In genomic region chr1:76955031-76955430, GRCm38 (mm10) we compare ENCODE assay signal across 14 mouse cellular contexts.
DNase-seq lines count a peak whose midpoint lies in the region.
"Had no signal": no experiment of that assay in that cellular context is flagged by ENCODE, and none has a peak within 500 bp of the region (broad histone marks: within the 10 kb centered on the region; RNA-seq: fewer than 3 reads in every experiment).

No protein-coding gene starts in this region.

- DNase-seq in adrenal gland, adult (ENCODE audit: inconsistent age in 2 of 2, low spot score in 1 of 2) = peak; percentile 52 to 82
- DNase-seq in adrenal gland, postnatal 4 days (ENCODE audit: low spot score in 2 of 2) = no peak
- DNase-seq in ovary, adult 18-20 months (ENCODE audit: low spot score) = peak; percentile 7
- no peak for DNase-seq in ovary, postnatal 36 days (ENCODE audit: low spot score)
- DNase-seq in adrenal gland, postnatal 25 days = peak; percentile 13
- no peak for DNase-seq in gastrocnemius, postnatal 4 days (ENCODE audit: low spot score in 2 of 2)
- no peak for DNase-seq in natural killer cell, adult 2 months (ENCODE audit: low spot score in 2 of 2)
- DNase-seq: cerebellum, adult 11 months; cerebellum, adult 9-10 months; cerebellum, postnatal 36 days; embryo, embryonic 11 days; gastrocnemius, postnatal 25 days; heart, adult 2 months; kidney, adult 11 months had no signal

Comparison
In these comparisons a context has a peak if more than half of its experiments do, and no peak if none do; other contexts are left out.
1. DNase-seq: peak in adrenal gland, adult (2 of 2), ovary, adult 18-20 months (single experiment) and adrenal gland, postnatal 25 days (single experiment); none in adrenal gland, postnatal 4 days (0 of 2), ovary, postnatal 36 days (single experiment), gastrocnemius, postnatal 4 days (0 of 2) and natural killer cell, adult 2 months (0 of 2).